Mouse (Mus musculus) thymus, adult 2 months (tissue): ENCODE measurements around the gene Cpxm2.

Source experiments
- CTCF ChIP-seq: fragments of 200-500 bp; IDR thresholded peaks from 2 replicates; pipeline ENCODE4 v1.5.1; 2012; ENCODE audit warnings: mild to moderate bottlenecking, control low read depth, low read length, moderate library complexity, borderline replicate concordance; ENCODE audit not compliant: control insufficient read depth, poor library complexity, insufficient read depth; ENCODE audit errors: extremely low read depth
- POLR2A ChIP-seq: fragments of 200-500 bp; IDR thresholded peaks from 2 replicates; pipeline ENCODE4 v1.6.1; 2012; ENCODE audit warnings: mild to moderate bottlenecking, low read length, control low read depth, moderate library complexity; ENCODE audit not compliant: control insufficient read depth, poor library complexity, insufficient read depth; ENCODE audit errors: extremely low read depth

DNA sequence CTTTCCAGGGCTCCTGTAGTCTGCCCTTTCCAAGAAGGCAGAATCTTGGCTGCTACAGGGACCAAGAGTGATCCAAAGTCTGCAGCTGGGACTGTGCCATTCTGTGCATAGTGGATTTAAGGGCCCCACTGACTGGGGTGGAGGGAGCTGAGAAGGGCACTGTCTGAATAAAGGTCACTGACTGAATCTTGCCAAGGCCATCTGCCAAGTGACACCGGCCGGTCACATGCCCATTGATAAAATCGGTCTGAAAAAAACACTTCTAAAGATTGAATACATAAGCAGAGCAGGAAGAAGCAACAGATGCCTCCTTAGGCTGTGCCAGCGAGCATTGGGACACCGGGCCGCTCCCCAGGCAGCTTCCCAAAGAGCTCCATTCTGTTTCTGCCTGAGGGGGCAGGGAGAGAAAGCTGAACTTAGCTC lies 803 bp downstream of the Cpxm2 start:
- TF ChIP-seq POLR2A = no peak
- TF ChIP-seq CTCF = no peak
